Mouse (Mus musculus): ENCODE data around the gene Srgap2. TPM values are rescaled to one million over a fixed set of nuclear protein-coding genes. Genes with fewer than 3 reads are reported as not detected.
A peak's percentile ranks its signal among the peaks of the same experiment; 100 is the strongest.
"Not testable (repeated sequence)": the region's sequence is repeated elsewhere in the genome, so short reads cannot be mapped to it uniquely, and the experiment has no call there.

The Srgap2 gene
- total RNA-seq, 2 experiments from 2014 or later = 125 to 129 TPM

GRCm38 (mm10) chr1:131346916-131347555 is 180.1 kb downstream of the Srgap2 start:
- DNase-seq (ENCODE audit: low spot score in 2 of 2) = no peak

- no peak for DNase-seq (ENCODE audit: low spot score in 2 of 2)
These were observed 181.4 kb downstream of the Srgap2 start for GRCm38 (mm10) chr1:131345422-131346419.

- no peak for DNase-seq (ENCODE audit: low spot score in 2 of 2)
These were observed 182.5 kb downstream of the Srgap2 start for GRCm38 (mm10) chr1:131344691-131345090.

- no peak for DNase-seq (ENCODE audit: low spot score in 2 of 2)
These were observed 191.1 kb downstream of the Srgap2 start for GRCm38 (mm10) chr1:131336017-131336416.

GRCm38 (mm10) chr1:131335604-131336003 is 191.5 kb downstream of the Srgap2 start:
- DNase-seq (ENCODE audit: low spot score in 2 of 2) = no peak

- DNase-seq (ENCODE audit: low spot score in 2 of 2) = no peak
These were observed 196.0 kb downstream of the Srgap2 start for GRCm38 (mm10) chr1:131331180-131331579.

GRCm38 (mm10) chr1:131329093-131329492 is 198.1 kb downstream of the Srgap2 start:
- DNase-seq (ENCODE audit: low spot score in 2 of 2) = not testable (repeated sequence)

- DNase-seq (ENCODE audit: low spot score in 2 of 2) = no peak
These were observed 200.0 kb downstream of the Srgap2 start for GRCm38 (mm10) chr1:131327167-131327566.

- DNase-seq (ENCODE audit: low spot score in 2 of 2) = no peak
These were observed 202.2 kb downstream of the Srgap2 start for GRCm38 (mm10) chr1:131324816-131325463.

- no peak for DNase-seq (ENCODE audit: low spot score in 2 of 2)
These were observed 207.4 kb downstream of the Srgap2 start for GRCm38 (mm10) chr1:131319598-131320330.

GRCm38 (mm10) chr1:131318397-131318796 is 208.8 kb downstream of the Srgap2 start:
- DNase-seq (ENCODE audit: low spot score in 2 of 2) = no peak

GRCm38 (mm10) chr1:131317625-131318024 is 209.5 kb downstream of the Srgap2 start:
- no peak for DNase-seq (ENCODE audit: low spot score in 2 of 2)

GRCm38 (mm10) chr1:131311284-131311683 is 215.9 kb downstream of the Srgap2 start:
- DNase-seq (ENCODE audit: low spot score in 2 of 2) = no peak

GRCm38 (mm10) chr1:131310237-131310818 is 216.8 kb downstream of the Srgap2 start:
- no peak for DNase-seq (ENCODE audit: low spot score in 2 of 2)

- DNase-seq (ENCODE audit: low spot score in 2 of 2) = no peak
These were observed 226.4 kb downstream of the Srgap2 start for GRCm38 (mm10) chr1:131300750-131301149.

- peak; percentile 57 to 63 for DNase-seq (ENCODE audit: low spot score in 2 of 2)
These were observed 227.4 kb downstream of the Srgap2 start for GRCm38 (mm10) chr1:131299788-131300187.

- no peak for DNase-seq (ENCODE audit: low spot score in 2 of 2)
These were observed 227.9 kb downstream of the Srgap2 start for GRCm38 (mm10) chr1:131299240-131299639.

- no peak for DNase-seq (ENCODE audit: low spot score in 2 of 2)
These were observed 229.0 kb downstream of the Srgap2 start for GRCm38 (mm10) chr1:131298171-131298570.

- no peak for DNase-seq (ENCODE audit: low spot score in 2 of 2)
These were observed 230.4 kb downstream of the Srgap2 start for GRCm38 (mm10) chr1:131296726-131297125.

GRCm38 (mm10) chr1:131295200-131295599 is 232.0 kb downstream of the Srgap2 start:
- DNase-seq (ENCODE audit: low spot score in 2 of 2) = no peak

GRCm38 (mm10) chr1:131293922-131294250 is 233.3 kb downstream of the Srgap2 start:
- DNase-seq (ENCODE audit: low spot score in 2 of 2) = peak in 1 of 2 experiments; percentile 11
